Comparison of ENCODE assay signal across 8 mouse cellular contexts in the genomic region with DNA sequence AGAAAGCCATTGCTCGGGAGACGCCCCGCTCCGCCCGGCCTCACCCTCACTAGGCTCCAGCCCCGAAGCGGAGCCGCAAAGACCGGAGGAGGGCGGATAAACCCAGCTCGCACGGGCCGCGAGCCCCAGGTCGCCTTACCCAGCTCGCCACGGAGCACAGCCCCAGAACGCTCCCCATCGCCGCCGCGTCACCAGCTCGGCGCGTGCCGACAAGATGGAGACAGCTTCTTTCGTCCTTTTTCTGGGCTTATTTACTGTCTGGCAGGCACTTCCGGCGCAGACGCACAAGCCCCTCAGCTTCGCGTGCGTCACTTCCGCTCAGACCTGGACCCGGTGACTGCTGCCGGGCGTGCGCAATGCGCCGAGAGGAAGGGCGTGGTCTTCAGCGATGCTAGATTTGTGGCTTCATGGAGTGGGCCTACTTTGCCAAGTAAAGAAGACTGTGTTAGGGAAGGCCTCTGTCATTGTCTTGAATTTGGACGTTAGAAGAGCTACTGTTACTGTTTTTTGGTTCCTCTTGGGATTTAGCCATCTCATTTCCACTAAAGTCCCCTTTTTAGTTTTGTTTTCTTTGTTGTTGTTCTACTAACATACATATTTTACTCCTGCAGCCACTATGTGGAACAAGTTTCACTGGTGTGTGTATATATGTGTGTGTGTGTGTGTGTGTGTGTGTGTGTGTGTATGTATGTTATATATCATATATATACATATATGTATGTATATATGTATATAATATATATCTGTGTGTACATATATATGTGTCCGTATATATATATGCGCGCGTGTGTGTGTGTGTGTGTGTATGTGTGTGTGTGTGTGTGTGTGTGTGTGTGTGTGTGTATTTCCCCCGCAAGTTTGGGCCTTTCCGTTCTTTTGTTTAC. TPM values are rescaled to one million over a fixed set of nuclear protein-coding genes. Genes with fewer than 3 reads are reported as not detected.
DNase-seq lines count a peak whose midpoint lies in the region; ATAC-seq lines count a peak whose summit lies in the region.

A gene (minus strand): TSS at position 313 of the 884 bp plus-strand sequence.

- ATAC-seq in inflammation-experienced regulatory T-cells, adult 6 months = peak; percentile 97
- peak; percentile 99 for ATAC-seq in megakaryocyte-erythroid progenitor cell, adult 5-6 weeks (replicated peaks; ENCODE audit: low FRiP score, low TSS enrichment, poor library complexity, severe bottlenecking)

- peak; percentile 94 to 97 for DNase-seq in adrenal gland, adult (ENCODE audit: inconsistent age in 2 of 2, low spot score in 1 of 2)
- peak; percentile 97 for DNase-seq in embryo, embryonic 10.5 days (ENCODE audit: low spot score)
- DNase-seq in gastrocnemius, postnatal 14 days = peak; percentile 96
- peak; percentile 95 to 98 for DNase-seq in left cerebral cortex, postnatal 10 days (ENCODE audit: extremely low spot score in 1 of 2, low spot score in 2 of 2)
- DNase-seq in right cerebral cortex, postnatal 25 days = peak; percentile 95
- peak; percentile 89 to 95 for DNase-seq in urinary bladder, postnatal 4 days (ENCODE audit: low spot score in 2 of 2)

- intact Hi-C loops in gastrocnemius, postnatal 14 days (cut with DNase I; ENCODE audit: low total_unique reads) = loop anchor here (5.0 kb wide), 1 partner anchor 50 kb away; no protein-coding TSS in a partner anchor
- intact Hi-C loops in left cerebral cortex, postnatal 10 days (cut with DNase I) = loop anchor here (5.0 to 10.0 kb wide), 2 partner anchors 45 to 212 kb away; a partner anchor contains a TSS

RNA-seq across cellular contexts. Expression of the gene that starts here (rescaled TPM):
- 100 to 1,000 TPM; 155 to 159 TPM for total RNA-seq in gastrocnemius, postnatal 14 days (2021)
- polyA plus RNA-seq in inflammation-experienced regulatory T-cells, adult 6 months (2017; shearing (Covaris generic)) = 100 to 1,000 TPM; 100 to 133 (median 115) TPM
- total RNA-seq in left cerebral cortex, postnatal 10 days (2021) = 100 to 1,000 TPM; 926 to 943 TPM
- 38.5 and 50.6 TPM in 2 replicates for total RNA-seq in megakaryocyte-erythroid progenitor cell, adult 5-6 weeks (2014; fragmentation: Nextera tagmentation)
- total RNA-seq in megakaryocyte-erythroid progenitor cell, adult 5-6 weeks (2017) = 67.5 and 73.9 TPM in 2 replicates

Comparison
In these comparisons a context has a peak if more than half of its experiments do, and no peak if none do; other contexts are left out.
1. Peak in every context shown above with its lines: DNase-seq and ATAC-seq.
2. RNA of the gene that starts here (total RNA-seq): 926 to 943 TPM in left cerebral cortex, postnatal 10 days; 155 to 159 TPM in gastrocnemius, postnatal 14 days and 38.5 to 73.9 TPM in megakaryocyte-erythroid progenitor cell, adult 5-6 weeks; every median in the first group is over 4 times any median in the second.